Mouse (Mus musculus) heart, adult 10 weeks (tissue): Measurements from ENCODE around the gene Il23r. TPM values are rescaled to one million over a fixed set of nuclear protein-coding genes. Genes with fewer than 3 reads are reported as not detected.

Experiments used
- polyA plus RNA-seq: library from polyadenylated mRNA; stranded (reverse); fragments of 350-450 nt; fragmentation: Illumina TruSeq; extraction: RNeasy Lipid Tissue Mini Kit (QIAGEN cat#74804); gene quantifications from one replicate; pipeline ENCODE4 v1.2.3, GENCODE M21; 2014; ENCODE audit warnings: low read depth, low replicate concordance

Il23r gene
- not detected for polyA plus RNA-seq

GRCm38 (mm10) chr6:67491755-67492154 is at the start of gene Il23r:
Gene Il23r (minus strand): TSS chr6:67491855.

GRCm38 (mm10) chr6:67535777-67536054 is 44.1 kb upstream of the Il23r start, which contains the start of gene Tacstd2:
Gene Tacstd2 (minus strand): TSS chr6:67535796.

GRCm38 (mm10) chr6:67375982-67376391 is 115.7 kb downstream of the Il23r start, which contains the start of gene Il12rb2:
Gene Il12rb2 (minus strand): TSS chr6:67376188.

Other genes starting within 250 kb of the Il23r start
- not detected for gene Il12rb2, start 115.7 kb downstream of the Il23r start, polyA plus RNA-seq
- gene Tacstd2, start 43.9 kb upstream of the Il23r start, polyA plus RNA-seq, result not detected